Mouse (Mus musculus) heart, adult 18-20 months (tissue): ENCODE results near the gene Gstt4. TPM values are rescaled to one million over a fixed set of nuclear protein-coding genes. Genes with fewer than 3 reads are reported as not detected.

Experiments used
- DNase-seq, 2 experiments: peaks; one replicate each; pipeline ENCODE4 v3.0.0; 2021 to 2022; ENCODE audit warnings: mixed read lengths in 1 of 2
- total RNA-seq, 2 experiments: library from RNA; stranded (reverse); gene quantifications; 2 replicates each; pipeline ENCODE4 v1.2.3; 2021

Gene Gstt4
- total RNA-seq, 2 experiments from 2014 or later: not detected

DNA sequence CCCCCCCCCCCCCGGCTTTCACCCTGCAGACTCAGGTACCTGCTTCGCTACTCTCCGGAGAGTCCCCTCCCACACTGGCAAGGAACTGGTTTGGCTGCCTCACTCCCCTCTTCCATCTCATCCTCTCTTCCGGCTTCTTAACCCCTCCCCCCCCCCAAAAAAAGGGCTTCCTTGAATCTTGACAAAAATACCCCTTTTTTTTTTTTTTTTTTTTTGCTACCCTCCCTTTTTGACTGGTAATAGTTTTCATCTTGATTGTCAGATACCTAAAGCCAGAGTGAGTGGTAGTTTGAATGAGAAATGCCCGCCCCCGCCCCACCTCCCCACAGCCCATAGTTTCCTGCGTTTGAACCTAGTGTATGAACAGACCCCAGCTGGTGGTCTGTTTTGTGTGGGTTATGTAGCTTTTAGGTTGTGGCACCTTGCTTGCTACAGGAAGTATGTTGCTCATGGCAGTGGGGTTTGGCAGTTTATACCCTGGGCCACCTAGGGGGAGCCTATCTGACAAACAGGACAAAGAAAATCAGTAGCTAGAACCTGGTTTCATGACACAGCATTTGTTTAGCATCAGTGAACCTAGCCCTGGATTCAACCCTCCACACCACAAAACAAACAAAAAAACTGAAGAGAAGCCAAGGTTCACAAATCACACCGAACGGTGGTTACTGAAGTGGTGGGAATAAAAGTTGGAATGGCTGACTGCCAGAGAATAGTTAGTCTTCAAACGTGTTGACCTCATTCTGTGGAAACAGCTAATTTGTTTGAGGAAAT, 13.6 kb upstream of the Gstt4 start:
- peak in 1 of 2 experiments; percentile 24 for DNase-seq

DNA sequence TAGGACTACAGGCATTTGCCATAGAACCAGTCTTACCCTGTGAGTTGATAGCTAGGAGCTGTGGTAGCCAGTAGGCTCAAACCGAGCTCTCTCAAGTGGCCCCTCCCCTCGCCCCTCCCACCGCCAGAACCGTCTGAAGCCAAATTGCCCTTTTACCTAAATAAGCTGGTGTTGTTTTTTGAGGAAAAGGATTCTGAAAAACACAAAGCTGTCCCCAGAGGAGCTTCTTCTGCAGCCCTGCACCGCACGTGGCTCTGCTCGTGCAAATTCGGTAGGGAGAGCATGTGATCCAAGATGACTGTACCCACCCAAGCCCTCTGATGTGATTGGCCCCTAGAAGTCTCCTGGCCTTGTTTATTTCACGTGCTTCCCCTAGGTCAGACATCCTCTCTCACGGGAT, 13.0 kb upstream of the Gstt4 start:
- DNase-seq: peak; percentile 81

DNA sequence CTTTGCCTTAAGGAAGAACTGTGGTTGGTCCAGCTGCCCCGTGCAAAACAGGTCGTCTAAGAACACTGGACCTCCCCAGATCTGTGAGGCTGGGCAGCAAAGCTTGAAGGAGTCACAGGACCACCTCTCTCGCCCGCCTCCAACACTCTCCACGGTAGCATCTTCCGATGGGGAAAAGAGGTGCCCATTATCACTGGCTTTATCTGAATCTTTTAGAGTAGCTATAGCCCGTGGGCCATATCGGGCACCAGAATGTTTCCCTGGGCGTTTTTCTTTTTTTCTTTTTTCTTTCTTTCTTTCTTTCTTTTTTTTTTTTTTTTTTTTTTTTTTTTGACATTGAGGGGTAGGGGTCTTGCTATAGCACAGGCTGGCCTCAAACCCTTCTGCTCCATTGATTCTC, 12.4 kb upstream of the Gstt4 start:
- no peak for DNase-seq

DNA sequence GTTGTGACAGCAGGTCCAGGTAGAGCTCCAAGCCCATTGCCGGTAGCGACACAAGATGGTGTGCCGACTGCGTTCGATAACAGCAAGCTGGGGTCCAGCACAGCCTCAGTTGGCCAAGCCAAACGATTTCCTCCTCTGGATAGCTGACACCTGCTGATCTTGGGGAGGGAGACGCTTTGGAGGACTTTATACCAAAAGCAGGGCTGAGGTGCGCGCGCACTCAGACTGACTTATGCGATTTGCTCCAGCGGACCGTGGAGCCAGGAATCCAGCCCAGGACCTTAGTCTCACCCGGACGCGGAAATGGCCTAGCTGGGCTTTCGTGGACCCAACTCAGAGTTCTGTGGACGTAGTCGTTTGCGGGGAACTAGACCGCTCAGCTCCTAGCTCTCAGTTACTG, 11.9 kb upstream of the Gstt4 start:
- DNase-seq: peak; percentile 87 to 89

DNA sequence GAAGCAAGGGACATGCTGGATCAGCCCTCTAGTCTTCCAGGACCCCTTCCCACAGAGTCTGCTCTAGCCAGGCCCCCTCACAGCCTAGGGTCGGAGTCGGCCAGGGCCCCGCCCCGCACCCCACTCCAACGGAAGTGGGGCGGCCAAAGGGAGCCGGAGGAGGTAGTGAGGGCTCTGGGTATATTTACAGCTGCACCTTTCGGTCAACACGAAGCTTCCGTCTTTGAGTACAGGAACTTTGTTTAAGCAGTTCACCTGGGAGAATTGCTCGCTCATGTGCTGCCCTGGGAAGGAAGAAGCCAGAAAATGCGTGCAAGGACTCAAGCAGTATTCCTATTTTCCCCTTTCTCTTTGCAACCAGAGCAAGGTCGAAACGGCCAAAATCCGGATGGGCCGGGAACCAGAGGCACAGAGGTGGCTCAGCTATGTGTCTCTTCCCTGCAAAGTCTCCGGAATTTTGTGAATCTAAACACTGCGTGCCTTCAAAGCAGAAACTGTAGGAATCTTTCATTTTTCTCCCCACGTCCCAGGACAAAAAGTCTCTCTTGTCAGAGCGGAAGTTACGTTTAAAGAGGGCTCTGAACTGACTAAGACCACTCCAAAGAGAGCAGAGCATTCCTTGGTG, 11.2 kb upstream of the Gstt4 start:
- DNase-seq: peak; percentile 41 to 53

DNA sequence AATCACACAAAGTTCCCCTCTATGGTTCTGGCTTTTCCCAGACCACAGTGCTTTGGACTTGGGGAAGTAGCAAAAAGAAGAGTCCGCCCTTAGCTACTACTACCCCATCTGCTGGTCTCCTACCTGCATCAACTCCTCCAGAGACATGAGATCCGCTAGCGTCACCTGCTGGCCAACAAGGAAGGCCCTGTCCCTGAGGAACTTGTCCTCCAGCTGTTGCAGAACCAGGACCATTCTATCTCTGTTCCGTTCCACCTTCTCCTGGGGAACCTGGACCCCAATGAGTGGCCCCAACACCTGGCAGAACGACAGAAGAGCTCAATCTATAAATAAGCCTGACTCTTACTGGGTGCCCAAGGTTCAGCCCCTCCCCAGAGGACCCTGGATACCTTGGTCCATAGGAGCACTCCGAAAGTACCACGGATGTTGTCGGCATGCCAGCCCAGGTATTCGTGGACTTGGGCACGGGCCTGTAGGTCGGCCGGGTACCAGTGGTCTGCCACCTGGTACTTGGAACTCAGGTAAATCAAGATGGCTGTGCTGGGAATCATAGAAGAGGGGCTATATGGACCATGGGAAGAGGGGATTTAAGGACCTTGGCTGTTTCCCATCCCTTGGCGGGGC, 10.0 kb upstream of the Gstt4 start:
- peak; percentile 79 to 81 for DNase-seq

DNA sequence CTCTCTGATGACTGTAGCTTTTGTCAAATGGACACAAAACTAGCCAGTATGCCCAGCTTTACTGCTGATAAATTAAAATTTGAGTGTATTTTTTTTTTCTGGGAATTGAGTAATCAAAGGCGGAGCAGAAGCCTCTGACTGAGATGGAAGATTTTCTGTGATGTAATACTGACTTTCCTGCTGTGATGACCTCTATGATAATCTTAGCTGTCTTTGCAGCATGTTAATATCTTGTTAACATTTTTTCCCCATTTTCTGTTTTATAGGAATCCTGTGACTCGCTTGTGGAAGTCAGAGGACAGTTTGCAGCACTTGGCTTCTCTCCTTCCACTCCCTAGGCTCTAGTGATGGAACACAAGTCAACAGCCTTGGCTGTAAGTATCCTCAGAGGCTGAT, 7.9 kb upstream of the Gstt4 start:
- no peak for DNase-seq

DNA sequence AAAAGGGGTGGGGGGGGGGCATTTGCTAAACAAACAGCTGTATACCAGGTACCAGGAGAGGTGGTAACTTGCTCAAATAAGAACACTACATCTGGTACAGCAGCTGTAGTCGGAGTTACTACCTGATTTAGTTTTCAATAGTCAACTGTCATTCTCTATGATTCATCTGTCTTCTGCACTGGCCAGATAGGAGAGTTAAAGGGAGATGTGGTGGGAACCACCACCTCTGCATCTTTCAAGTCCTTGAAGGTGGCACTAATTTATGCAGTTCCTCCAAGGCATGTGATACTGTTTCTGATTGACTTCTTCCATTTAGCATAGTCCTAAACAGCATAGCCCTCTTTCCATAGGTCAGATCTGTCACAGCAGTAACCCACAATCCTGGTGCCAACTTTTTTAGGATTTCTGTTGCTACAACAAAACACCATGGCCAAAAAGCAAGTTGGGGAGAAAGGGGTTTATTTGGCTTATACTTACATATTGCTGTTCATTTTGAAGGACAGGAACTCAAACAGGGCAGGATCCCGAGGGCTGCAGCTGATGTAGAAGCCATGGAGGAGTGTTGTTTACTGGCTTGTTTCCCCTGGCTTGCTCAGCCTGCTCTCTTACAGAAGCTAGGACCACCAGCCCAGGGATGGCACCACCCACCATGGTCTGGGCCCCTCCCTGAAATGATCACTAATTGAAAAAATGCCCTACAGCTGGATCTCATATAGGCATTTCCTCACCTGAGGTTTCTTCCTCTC, 7.4 kb upstream of the Gstt4 start:
- no peak for DNase-seq

DNA sequence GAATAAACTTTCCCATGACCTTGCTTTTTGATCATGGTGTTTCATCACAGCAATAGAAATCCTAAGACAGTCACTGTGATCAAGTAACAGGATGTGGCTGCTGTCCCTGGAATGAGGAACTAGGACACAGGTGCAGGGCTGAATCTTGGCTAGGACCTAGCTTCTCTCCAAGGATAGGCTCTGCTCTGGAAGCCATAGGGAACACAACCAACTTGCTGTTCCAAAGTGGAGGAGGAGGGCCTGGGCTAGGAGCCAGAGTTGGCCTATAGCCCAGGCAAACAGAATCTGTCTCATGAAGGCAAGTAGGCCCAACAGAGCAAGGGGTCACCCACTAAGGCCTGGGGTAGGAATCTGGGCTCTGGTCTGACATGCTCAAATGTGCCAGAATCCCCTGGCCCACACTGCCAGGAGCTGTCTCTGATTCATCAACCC, 6.2 kb upstream of the Gstt4 start:
- DNase-seq: peak; percentile 73 to 86

DNA sequence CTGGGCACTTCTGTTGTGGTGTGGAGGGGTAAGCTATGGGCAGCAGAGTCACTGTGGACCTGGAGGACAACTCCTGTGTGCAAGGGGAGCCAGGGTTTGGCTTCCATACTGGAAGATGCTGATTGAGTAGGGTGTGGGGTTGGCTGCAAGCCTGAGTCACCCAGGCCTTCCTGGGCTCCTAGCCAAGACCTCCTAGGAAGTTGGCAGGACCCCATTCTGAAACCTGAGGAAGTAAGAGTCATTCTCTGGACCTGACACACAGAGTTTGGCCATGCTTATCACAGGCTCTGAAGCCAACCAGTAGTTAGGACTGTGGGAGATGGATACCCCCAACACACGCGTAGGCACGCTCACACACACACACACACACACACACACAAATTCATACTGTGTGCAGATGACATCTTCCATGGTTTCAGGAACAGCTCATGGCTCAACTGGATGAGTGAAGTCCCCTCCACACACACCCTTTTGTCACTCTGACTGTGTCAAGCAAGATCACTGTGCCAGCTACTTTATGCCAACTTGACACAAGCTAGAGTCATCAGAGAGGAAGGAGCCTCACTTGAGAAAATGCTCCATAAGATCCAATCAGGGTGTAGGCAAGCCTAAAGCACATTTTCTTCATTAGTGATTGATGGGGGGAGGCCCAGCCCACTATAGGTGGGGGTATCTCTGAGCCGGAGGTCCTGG, 5.5 kb upstream of the Gstt4 start:
- DNase-seq: peak; percentile 55 to 58

DNA sequence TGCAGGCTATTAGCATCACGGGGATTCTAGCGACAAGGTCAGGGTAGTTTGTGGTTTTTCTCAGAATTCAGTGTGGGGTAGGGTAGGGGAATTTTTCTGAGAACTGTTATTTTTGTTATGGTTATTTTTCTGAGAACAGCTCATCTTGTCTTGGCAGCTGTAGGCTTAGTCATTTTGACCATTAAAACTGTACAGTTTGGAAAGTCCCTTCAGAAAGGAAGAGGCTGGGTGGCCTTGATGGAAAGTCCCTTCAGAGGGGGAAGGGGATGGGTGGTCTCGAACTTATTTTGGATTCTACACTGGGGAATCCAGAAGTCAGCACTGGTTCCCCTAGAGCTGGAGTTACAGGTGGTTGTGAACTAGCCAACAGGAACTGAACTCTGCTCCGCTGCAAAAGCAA, 2.2 kb upstream of the Gstt4 start:
- no peak for DNase-seq

DNA sequence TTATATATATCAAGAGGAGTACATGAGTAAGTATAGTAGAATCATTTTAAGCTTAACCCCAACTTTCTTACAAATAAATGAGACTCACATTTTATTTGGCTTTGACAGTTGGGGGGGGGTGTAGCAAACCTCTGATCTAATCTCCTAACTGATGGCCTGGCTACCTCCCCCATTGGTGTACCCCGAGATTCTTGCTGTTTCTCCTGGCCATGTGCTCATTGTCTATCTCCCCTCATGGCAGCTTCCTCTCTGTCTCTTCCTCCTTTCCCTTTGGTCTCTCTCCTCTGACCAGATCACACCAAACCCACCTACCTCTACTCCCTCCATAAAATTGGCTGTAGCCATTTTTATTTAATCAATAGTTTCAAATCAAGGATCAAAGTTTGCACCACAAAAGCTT, 1.4 kb upstream of the Gstt4 start:
- DNase-seq: no peak

DNA sequence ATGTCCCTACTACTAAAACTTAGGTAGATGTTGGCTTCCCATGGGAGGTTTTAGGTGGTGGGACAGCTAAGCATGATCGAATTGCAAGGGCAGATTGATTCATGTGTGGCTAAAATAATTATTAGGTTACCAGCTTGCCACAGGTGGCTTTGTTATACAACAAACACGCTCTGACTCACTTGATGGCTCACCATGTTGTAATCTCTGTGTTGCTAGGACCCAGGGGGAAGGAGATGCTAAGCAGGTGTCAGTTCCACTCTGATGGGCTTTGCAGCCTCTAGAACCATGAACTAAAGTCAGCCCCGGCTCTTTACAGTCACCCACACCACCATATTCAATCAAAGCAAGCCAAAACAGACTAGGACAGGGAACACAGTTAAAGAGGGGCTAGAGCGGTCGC, 2.5 kb downstream of the Gstt4 start:
- no peak for DNase-seq

DNA sequence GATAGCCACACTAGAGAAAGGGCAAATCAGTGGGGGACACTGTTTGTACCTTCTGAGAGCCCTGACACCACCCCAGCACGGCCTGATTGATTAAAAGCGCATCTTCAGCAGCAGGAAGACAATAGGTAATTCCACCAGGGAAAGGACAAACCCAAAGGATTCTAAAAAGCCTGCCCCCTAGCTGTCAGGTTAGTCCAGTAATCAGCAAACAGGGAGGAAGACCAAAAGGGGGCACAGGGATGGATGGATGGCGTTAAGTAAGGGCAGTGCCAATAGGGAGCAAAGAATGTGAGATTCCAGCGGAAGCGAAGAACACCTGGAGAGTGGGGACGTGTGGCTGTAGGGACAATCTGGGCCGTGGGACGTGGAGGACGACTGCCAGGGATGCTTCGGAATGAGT, 3.7 kb downstream of the Gstt4 start:
- DNase-seq: no peak

DNA sequence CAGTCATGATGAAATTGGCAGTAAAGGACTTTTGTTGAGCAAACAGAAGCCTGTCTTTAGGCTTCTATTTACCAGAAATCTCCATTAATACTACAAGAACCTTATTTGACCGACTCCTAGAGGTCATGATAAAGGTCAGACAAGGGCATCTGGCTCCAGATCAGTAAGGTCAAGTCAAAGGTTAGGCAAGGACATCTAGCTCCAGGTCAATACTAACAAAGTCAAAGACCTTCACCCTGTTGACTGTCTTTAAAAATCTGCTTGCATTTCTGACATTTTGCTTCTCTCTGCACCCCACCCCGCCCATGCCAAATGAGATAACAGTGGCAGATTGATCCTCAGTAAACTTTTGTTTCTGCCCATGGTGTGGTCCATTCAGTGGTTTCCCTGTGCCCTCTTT, 18.1 kb downstream of the Gstt4 start:
- DNase-seq: no peak

DNA sequence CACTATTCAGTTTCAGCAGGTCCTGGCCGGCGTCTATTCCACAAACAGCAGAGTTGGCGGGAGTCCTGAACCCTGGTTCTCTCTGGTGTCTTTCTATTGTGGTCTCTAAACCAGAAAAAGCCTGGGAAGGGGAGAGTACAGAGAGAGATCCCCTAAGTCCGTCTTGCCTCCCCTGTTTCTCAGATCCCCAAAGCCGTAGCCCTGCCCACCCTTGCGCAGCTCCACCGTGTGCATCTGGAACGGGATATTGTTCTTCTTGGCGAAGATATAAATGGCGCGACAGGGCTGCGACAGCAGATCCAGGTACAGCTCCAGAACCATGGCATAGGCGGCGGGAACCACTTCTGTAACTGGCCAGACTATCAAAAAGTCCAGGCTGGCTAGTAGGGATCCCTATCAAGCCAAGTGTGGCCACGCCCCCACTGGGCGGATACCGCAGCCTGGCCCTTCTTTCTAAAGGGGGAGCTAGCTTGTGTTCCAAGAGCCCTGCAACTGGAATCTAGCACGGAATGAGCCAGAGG, 24.1 kb downstream of the Gstt4 start, which contains the start of gene Gstt1:
Gstt1 (minus strand) TSS at position 409 of the 521 bp plus-strand sequence.
- peak; percentile 88 for DNase-seq

DNA sequence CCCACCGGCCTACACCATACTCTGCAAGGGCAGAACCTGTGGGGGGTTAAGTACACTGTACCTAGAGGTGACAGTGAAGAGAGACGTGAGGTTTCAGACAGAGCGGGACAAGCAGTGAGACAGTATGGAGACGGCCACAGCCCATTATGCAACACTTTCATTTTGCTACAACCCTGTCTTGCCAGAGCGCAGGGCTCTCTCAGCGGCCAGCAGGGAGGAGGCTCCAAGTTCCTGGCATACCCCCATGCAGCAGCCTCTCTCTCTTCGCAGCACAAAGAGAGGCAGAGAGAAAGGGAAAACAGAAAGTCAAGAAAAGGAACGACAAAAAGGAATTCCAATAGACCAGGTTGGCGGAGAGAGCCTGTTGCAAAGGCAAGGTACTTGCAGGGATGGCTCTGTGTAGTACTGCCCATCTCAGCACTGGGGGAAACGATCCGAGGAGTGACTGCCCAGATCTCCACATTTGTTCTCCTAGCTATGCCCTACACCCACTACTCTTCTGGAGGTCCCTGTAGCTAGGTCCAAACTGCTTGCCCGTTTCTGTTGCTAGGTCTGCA, 24.6 kb downstream of the Gstt4 start:
- peak; percentile 75 to 82 for DNase-seq

DNA sequence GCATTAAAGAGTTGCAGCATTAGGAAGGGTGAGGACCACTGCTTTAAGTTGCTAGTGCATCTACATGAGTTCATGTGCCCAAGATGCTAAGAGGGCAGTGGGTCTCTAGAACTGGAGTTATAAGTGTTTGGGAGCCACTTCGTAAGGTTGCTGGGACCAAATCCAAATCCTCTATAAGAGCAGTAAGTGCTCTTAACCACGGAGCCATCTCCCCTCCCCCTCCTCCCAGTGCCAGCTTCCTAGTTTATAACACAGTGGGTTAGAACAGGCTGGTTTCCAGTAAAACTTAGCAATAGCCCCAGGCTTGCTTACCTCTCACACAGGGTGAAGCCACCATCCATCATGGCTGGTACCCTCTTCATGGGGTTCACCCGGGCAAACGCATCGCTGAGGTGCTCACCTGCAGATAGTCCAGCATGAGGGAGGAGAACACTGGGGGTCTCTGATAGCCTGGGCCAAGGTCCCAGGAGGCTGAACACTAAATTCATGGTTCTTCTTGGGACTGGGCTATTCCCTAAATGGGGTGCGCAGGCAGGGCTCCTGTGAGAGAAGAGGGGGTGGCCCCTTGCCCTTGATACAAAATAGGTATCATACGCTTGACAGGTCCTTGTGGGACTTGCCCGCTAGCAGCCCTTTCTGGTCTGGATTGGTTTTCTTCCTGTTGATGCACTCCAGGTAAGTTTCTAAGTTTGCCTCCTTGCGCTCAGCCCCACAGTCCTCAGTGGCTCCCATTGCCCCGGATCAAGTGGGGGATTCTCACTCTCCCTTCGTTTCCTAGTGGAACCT, 25.4 kb downstream of the Gstt4 start:
- DNase-seq: no peak

DNA sequence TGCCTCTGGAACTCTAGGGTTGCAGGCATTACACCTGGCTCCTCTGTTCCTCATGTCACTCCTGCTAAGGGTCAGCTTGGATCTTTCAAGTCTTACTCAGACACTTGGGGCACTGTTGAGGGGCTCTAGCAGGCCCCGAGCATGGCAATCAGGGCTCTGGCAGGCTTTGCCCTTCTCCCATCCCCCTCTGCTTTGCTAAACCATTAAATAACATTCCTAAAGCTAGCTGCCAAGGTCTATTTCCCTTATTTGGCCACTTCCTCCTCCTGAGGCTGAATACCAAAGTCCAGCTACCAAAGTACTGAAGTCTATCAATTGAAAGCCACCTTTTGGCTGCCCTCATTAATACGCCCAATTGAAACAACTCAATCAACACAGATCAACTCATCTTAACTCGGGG, 27.5 kb downstream of the Gstt4 start:
- DNase-seq: peak in 1 of 2 experiments; percentile 9

DNA sequence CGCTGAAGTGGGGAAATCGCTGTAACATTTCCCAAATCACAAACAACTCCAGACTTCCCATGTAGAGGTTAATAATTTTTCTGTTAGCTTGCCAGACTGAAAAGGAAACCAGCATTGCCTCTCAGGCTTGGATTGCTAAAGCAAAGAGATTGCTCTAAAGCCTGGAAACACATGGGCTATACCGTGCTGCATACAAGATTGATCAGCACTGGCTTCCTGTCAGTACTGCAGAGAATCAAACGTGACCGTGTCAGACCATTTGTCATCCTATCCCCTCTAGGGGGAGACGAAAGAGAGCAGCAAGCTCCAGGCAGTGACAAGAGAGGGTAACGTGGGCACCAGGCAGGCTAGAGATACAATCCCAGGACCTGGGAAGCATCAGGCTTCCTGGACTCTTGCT, 31.6 kb downstream of the Gstt4 start:
- DNase-seq: no peak

DNA sequence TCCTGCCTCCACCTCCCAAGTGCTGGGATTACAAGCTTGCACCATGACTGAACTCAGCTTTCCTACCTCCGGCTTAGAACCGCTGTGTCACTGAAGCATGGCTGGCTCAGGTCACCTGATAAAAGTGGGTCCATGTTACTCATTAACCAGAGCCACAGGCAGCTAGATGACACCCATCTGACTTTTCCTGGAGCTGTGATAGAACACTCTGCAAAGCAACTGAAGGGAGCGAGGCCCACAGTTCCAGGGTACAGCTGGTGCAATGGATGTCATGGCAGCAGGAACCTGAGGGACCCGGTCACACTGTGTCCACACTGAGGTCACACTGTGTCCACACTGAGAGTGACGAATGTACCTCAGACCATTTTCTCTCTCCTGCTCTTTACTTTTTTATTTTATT, 32.5 kb downstream of the Gstt4 start:
- DNase-seq: no peak
